Mouse (Mus musculus) megakaryocyte, embryonic 14.5 days (primary cell): ENCODE data around the gene Slc22a16. TPM values are rescaled to one million over a fixed set of nuclear protein-coding genes. Genes with fewer than 3 reads are reported as not detected.

Experiments used
- H3K27me3 ChIP-seq: replicated peaks from 2 replicates; pipeline ENCODE3; 2012; ENCODE audit warnings: inconsistent platforms
- H3K36me3 ChIP-seq: replicated peaks from 2 replicates; pipeline ENCODE3; 2012; ENCODE audit warnings: low read length, inconsistent platforms, mixed read lengths
- H3K4me1 ChIP-seq: 2 replicates; pipeline ENCODE4 v1.6.1; 2012; ENCODE audit warnings: inconsistent platforms
- H3K4me3 ChIP-seq: replicated peaks from 2 replicates; pipeline ENCODE3; 2012; ENCODE audit warnings: moderate library complexity, mild to moderate bottlenecking, inconsistent platforms
- H3K9me3 ChIP-seq: 2 replicates; pipeline ENCODE4 v1.6.1; 2012; ENCODE audit warnings: inconsistent platforms
- FLI1 ChIP-seq: IDR thresholded peaks from 2 replicates; pipeline ENCODE4 v1.6.1; 2012; ENCODE audit warnings: low read length, inconsistent platforms, mixed read lengths
- GATA1 ChIP-seq: IDR thresholded peaks from 3 replicates; pipeline ENCODE4 v1.6.1; 2012; ENCODE audit warnings: mixed read lengths, low read length, inconsistent platforms, borderline replicate concordance
- polyA plus RNA-seq: library from polyadenylated mRNA; stranded (reverse); fragments of >175 nt; gene quantifications from 2 replicates; pipeline ENCODE4 v1.2.3, GENCODE M21; 2012; ENCODE audit warnings: low replicate concordance; ENCODE audit not compliant: insufficient read depth

Gene Slc22a16
- polyA plus RNA-seq, 1 experiment = not detected

GRCm38 (mm10) chr10:40604706-40605394, 34.7 kb downstream of the Slc22a16 start:
- no peak overlapping the region for H3K4me3 ChIP-seq
- H3K9me3 ChIP-seq = peaks cover 47% of the 10 kb centered on the region
- H3K4me1 ChIP-seq = no peaks in the 10 kb centered on the region
- H3K36me3 ChIP-seq = no peaks in the 10 kb centered on the region
- TF ChIP-seq FLI1 (no peak), GATA1 (no peak)
- peaks cover 1% of the 10 kb centered on the region for H3K27me3 ChIP-seq

DNA sequence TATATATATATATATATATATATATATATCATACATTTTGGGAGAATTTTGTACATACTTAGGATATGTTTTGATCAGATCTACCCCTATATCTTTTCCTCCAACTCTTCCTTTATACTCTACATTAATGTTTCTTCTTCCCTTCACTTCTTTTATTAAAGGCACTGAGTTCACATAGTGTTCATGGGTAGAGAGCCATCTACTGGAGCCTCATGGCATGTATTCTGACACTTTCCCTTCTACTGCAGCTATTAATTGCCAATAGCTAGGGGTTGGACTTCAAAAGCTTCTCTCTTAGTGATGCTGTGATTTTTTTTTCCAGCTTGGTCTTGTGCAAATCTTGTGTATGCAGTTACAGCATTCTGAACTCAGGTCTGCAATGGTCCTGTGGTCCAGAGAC, 47.8 kb downstream of the Slc22a16 start:
- no peaks in the 10 kb centered on the region for H3K4me1 ChIP-seq
- TF ChIP-seq FLI1 = no peak
- TF ChIP-seq GATA1 = no peak
- no peak overlapping the region for H3K4me3 ChIP-seq
- H3K9me3 ChIP-seq = no peaks in the 10 kb centered on the region
- H3K36me3 ChIP-seq = no peaks in the 10 kb centered on the region
- H3K27me3 ChIP-seq = no peaks in the 10 kb centered on the region

- Histone ChIP-seq H3K9me3 (no peaks in the 10 kb centered on the region), H3K27me3 (no peaks in the 10 kb centered on the region)
- no peak for TF ChIP-seq FLI1
- TF ChIP-seq GATA1 = no peak
Observed at GRCm38 (mm10) chr10:40619760-40620159, 49.6 kb downstream of the Slc22a16 start.

DNA sequence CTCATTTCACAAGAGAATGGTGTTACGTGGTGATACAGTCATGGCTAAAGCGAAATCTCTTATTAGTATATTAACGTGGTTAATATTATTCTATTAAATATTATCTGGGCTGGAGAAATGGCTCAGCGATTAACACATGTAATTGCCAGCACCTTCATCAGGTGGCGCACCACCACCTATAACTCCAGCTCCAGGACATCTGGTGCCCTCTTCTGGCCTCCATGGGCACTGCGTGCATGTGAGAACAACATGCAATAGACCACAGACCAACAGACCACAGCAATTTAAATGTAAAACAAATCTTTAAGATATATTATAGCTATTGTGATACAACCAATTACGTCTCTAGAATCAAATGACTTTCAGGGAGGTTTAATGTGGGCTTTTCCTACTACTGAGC, 59.0 kb downstream of the Slc22a16 start:
- TF ChIP-seq GATA1 (no peak), FLI1 (no peak)
- Histone ChIP-seq H3K4me1 (no peaks in the 10 kb centered on the region), H3K36me3 (no peaks in the 10 kb centered on the region)

More at GRCm38 (mm10) chr10:40619760-40620159, 49.6 kb downstream of the Slc22a16 start:
- Histone ChIP-seq H3K36me3 (no peaks in the 10 kb centered on the region), H3K4me1 (no peaks in the 10 kb centered on the region), H3K4me3 (no peak overlapping the region)

GRCm38 (mm10) chr10:40629656-40630311, 59.6 kb downstream of the Slc22a16 start, which contains the start of gene Ddo:
TSS of gene Ddo (plus strand) at chr10:40630011.
- Histone ChIP-seq H3K27me3 (peaks cover 2% of the 10 kb centered on the region), H3K9me3 (peaks cover 12% of the 10 kb centered on the region), H3K4me1 (no peaks in the 10 kb centered on the region), H3K4me3 (no peak within 1 kb of the TSS), H3K36me3 (no peaks in the 10 kb centered on the region)
- TF ChIP-seq FLI1 = no peak
- no peak for TF ChIP-seq GATA1

More for the DNA sequence above, 59.0 kb downstream of the Slc22a16 start:
- H3K27me3 ChIP-seq = peaks cover 2% of the 10 kb centered on the region
- no peak overlapping the region for H3K4me3 ChIP-seq
- peaks cover 12% of the 10 kb centered on the region for H3K9me3 ChIP-seq

- no peak for TF ChIP-seq FLI1
- TF ChIP-seq GATA1 = no peak
- Histone ChIP-seq H3K27me3 (peaks cover 2% of the 10 kb centered on the region), H3K9me3 (peaks cover 12% of the 10 kb centered on the region), H3K36me3 (no peaks in the 10 kb centered on the region), H3K4me3 (no peak overlapping the region), H3K4me1 (no peaks in the 10 kb centered on the region)
Observed at GRCm38 (mm10) chr10:40630457-40630856, 60.3 kb downstream of the Slc22a16 start.

DNA sequence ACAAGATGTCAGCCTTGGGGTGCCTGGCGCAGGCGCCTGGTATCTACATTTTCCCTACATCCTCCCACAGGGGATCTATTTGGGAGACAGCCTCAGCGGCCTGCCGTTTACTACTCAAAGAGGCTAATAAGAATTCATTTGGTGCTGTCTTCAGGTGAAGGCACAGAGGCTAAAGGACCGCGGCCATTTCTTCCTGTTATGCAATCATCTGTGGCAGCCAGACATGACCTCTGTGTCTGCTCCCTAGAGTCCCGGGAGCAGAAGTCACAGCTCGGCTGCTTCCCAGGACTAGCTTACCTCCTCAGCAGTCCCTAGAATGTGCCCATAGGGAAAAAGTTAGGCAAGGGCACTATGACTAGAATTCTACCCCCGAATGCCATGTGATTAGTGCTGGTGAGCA, 60.8 kb downstream of the Slc22a16 start:
- no peaks in the 10 kb centered on the region for H3K36me3 ChIP-seq
- no peak for TF ChIP-seq GATA1
- no peak for TF ChIP-seq FLI1
- peaks cover 12% of the 10 kb centered on the region for H3K9me3 ChIP-seq
- no peak overlapping the region for H3K4me3 ChIP-seq
- peaks cover 2% of the 10 kb centered on the region for H3K27me3 ChIP-seq
- no peaks in the 10 kb centered on the region for H3K4me1 ChIP-seq

DNA sequence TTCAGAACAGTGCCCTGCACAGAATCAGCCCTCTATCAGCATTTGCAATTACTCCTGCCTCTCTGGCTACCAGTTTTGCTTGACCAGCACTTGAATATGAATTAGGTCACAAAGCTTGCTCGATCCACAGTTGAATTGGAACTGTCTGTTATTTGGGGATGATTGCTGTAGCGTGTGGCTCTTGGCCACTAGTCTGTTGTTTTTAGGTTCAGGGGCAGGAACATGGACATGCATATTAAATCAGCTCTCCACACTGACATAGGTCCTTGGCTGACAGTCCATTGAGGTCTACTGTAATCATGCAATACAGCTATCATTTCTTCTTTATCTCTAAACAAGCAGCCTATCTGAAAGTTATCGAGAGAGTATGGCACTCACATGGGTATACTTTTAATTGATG, 62.0 kb downstream of the Slc22a16 start:
- no peak for TF ChIP-seq GATA1
- no peak for TF ChIP-seq FLI1
- H3K4me1 ChIP-seq = no peaks in the 10 kb centered on the region
- peaks cover 2% of the 10 kb centered on the region for H3K27me3 ChIP-seq
- peaks cover 12% of the 10 kb centered on the region for H3K9me3 ChIP-seq
- no peaks in the 10 kb centered on the region for H3K36me3 ChIP-seq
- no peak overlapping the region for H3K4me3 ChIP-seq

DNA sequence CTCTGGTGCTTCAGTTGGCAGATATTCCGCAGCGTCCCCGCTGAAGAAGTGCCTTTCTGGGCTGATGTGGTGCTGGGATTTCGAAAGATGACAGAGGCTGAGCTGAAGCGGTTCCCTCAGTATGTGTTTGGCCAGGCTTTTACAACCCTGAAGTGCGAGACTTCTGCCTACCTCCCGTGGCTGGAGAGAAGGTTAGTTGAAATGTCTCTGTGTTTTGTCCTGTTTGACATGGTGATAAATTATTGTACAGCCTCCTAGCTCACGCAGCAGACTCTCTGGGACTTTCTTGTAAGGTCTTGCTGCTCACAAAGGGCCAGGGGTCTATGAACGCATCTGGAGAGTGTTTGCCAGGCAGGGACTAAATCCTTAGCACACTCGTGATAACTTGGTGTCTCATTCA, 67.2 kb downstream of the Slc22a16 start:
- H3K4me1 ChIP-seq = no peaks in the 10 kb centered on the region
- H3K4me3 ChIP-seq = no peak overlapping the region
- H3K27me3 ChIP-seq = peaks cover 3% of the 10 kb centered on the region
- H3K9me3 ChIP-seq = no peaks in the 10 kb centered on the region; the same call in 1 of the 2 replicates
- no peaks in the 10 kb centered on the region for H3K36me3 ChIP-seq
- TF ChIP-seq GATA1 (no peak), FLI1 (no peak)

- peaks cover 3% of the 10 kb centered on the region for H3K27me3 ChIP-seq
- no peaks in the 10 kb centered on the region for H3K4me1 ChIP-seq
- TF ChIP-seq GATA1 (no peak), FLI1 (no peak)
- H3K36me3 ChIP-seq = no peaks in the 10 kb centered on the region
- peaks cover 9% of the 10 kb centered on the region for H3K9me3 ChIP-seq
- H3K4me3 ChIP-seq = no peak overlapping the region
Observed at GRCm38 (mm10) chr10:40638276-40638675, 68.1 kb downstream of the Slc22a16 start.
